Mouse (Mus musculus): Measurements from ENCODE around the gene Keap1. TPM values are rescaled to one million over a fixed set of nuclear protein-coding genes. Genes with fewer than 3 reads are reported as not detected.

Gene Keap1
- 66.7 and 68.2 TPM in 2 replicates for polyA plus RNA-seq (2015; fragmentation: Nextera tagmentation; extraction: Ambion mirVana)

GRCm38 (mm10) chr9:21238733-21239464, at the start of gene Keap1:
Keap1 (minus strand) TSS chr9:21239361.
- Histone ChIP-seq H3K4me3 (peak within 1 kb of the TSS; percentile 72), H3K9me3 (no peaks in the 10 kb centered on the region), H3K9ac (peak within 1 kb of the TSS; percentile 96), H3K4me1 (replicated peaks) (peaks cover 43% of the 10 kb centered on the region), H3K4me2 (peak within 1 kb of the TSS; percentile 66), H3K27ac (replicated peaks) (peak within 1 kb of the TSS; percentile 87), H3K27me3 (peaks cover 18% of the 10 kb centered on the region), H3K36me3 (no peaks in the 10 kb centered on the region; the same call in none of the 2 replicates)
- WGBS = under 1% methylated on average over 63 of the region's 90 CpGs
- ATAC-seq (ENCODE audit: low FRiP score, low read depth) = peak; percentile 87

- Histone ChIP-seq H3K4me2 (peak overlapping the region; percentile 79), H3K4me3 (peak overlapping the region; percentile 62), H3K9ac (peak overlapping the region; percentile 60), H3K27me3 (no peaks in the 10 kb centered on the region), H3K4me1 (replicated peaks) (peaks cover 38% of the 10 kb centered on the region), H3K9me3 (no peaks in the 10 kb centered on the region), H3K27ac (replicated peaks) (peak overlapping the region; percentile 84), H3K36me3 (peaks cover 13% of the 10 kb centered on the region)
- no peak for ATAC-seq (ENCODE audit: low FRiP score, low read depth)
- 81% methylated on average over 13 of the region's 13 CpGs for WGBS
These were observed 49.5 kb upstream of the Keap1 start for GRCm38 (mm10) chr9:21288404-21289336.

GRCm38 (mm10) chr9:21287571-21288402, 48.6 kb upstream of the Keap1 start, which contains the start of gene Kri1:
Kri1 (minus strand) TSS chr9:21287969.
- H3K4me2 ChIP-seq = peak within 1 kb of the TSS; percentile 79
- peak within 1 kb of the TSS; percentile 84 for H3K27ac ChIP-seq (replicated peaks)
- peaks cover 38% of the 10 kb centered on the region for H3K4me1 ChIP-seq (replicated peaks)
- peak within 1 kb of the TSS; percentile 62 for H3K4me3 ChIP-seq
- peak within 1 kb of the TSS; percentile 60 for H3K9ac ChIP-seq
- no peaks in the 10 kb centered on the region for H3K9me3 ChIP-seq
- no peaks in the 10 kb centered on the region for H3K27me3 ChIP-seq
- ATAC-seq (ENCODE audit: low FRiP score, low read depth) = peak; percentile 83
- H3K36me3 ChIP-seq = peaks cover 16% of the 10 kb centered on the region
- under 1% methylated on average over 56 of the region's 59 CpGs for WGBS

- WGBS = 64% methylated on average over 3 of the region's 3 CpGs
- no peak for ATAC-seq (ENCODE audit: low FRiP score, low read depth)
- Histone ChIP-seq H3K9ac (peak overlapping the region; percentile 60; the same call in 1 of the 2 replicates), H3K36me3 (peaks cover 24% of the 10 kb centered on the region), H3K4me3 (peak overlapping the region; percentile 62), H3K27ac (replicated peaks) (no peak overlapping the region), H3K9me3 (no peaks in the 10 kb centered on the region), H3K4me2 (peak overlapping the region; percentile 79), H3K4me1 (replicated peaks) (peaks cover 38% of the 10 kb centered on the region), H3K27me3 (no peaks in the 10 kb centered on the region)
These were observed 47.6 kb upstream of the Keap1 start for GRCm38 (mm10) chr9:21286753-21287152.

- Histone ChIP-seq H3K36me3 (peaks cover 46% of the 10 kb centered on the region), H3K4me2 (no peak overlapping the region), H3K9ac (no peak overlapping the region), H3K9me3 (no peaks in the 10 kb centered on the region), H3K4me1 (replicated peaks) (peaks cover 22% of the 10 kb centered on the region), H3K27ac (replicated peaks) (no peak overlapping the region), H3K27me3 (no peaks in the 10 kb centered on the region), H3K4me3 (no peak overlapping the region)
- no peak for ATAC-seq (ENCODE audit: low FRiP score, low read depth)
- WGBS = 82% methylated on average over 3 of the region's 3 CpGs
These were observed 44.8 kb upstream of the Keap1 start for GRCm38 (mm10) chr9:21283994-21284393.

- H3K36me3 ChIP-seq = peaks cover 46% of the 10 kb centered on the region
- ATAC-seq (ENCODE audit: low FRiP score, low read depth) = no peak
- no peaks in the 10 kb centered on the region for H3K9me3 ChIP-seq
- no peak overlapping the region for H3K9ac ChIP-seq
- WGBS = 86% methylated on average over 5 of the region's 5 CpGs
- H3K4me3 ChIP-seq = no peak overlapping the region
- H3K27ac ChIP-seq (replicated peaks) = no peak overlapping the region
- H3K27me3 ChIP-seq = no peaks in the 10 kb centered on the region
- H3K4me1 ChIP-seq (replicated peaks) = peaks cover 18% of the 10 kb centered on the region
- H3K4me2 ChIP-seq = no peak overlapping the region
These were observed 44.4 kb upstream of the Keap1 start for GRCm38 (mm10) chr9:21283591-21283990.

- H3K36me3 ChIP-seq = peaks cover 80% of the 10 kb centered on the region
- H3K9me3 ChIP-seq = no peaks in the 10 kb centered on the region
- no peaks in the 10 kb centered on the region for H3K4me1 ChIP-seq (replicated peaks)
- no peak overlapping the region for H3K4me2 ChIP-seq
- WGBS = 93% methylated on average over 5 of the region's 5 CpGs
- no peak overlapping the region for H3K4me3 ChIP-seq
- no peak for ATAC-seq (ENCODE audit: low FRiP score, low read depth)
- H3K27ac ChIP-seq (replicated peaks) = no peak overlapping the region
- H3K27me3 ChIP-seq = no peaks in the 10 kb centered on the region
- H3K9ac ChIP-seq = no peak overlapping the region
These were observed 38.6 kb upstream of the Keap1 start for GRCm38 (mm10) chr9:21277776-21278175.

- Histone ChIP-seq H3K4me2 (no peak overlapping the region), H3K36me3 (peaks cover 82% of the 10 kb centered on the region), H3K9ac (no peak overlapping the region), H3K4me3 (no peak overlapping the region), H3K4me1 (replicated peaks) (no peaks in the 10 kb centered on the region), H3K27me3 (no peaks in the 10 kb centered on the region), H3K9me3 (no peaks in the 10 kb centered on the region), H3K27ac (replicated peaks) (no peak overlapping the region)
- no peak for ATAC-seq (ENCODE audit: low FRiP score, low read depth)
- WGBS = 95% methylated on average over 8 of the region's 8 CpGs
These were observed 37.1 kb upstream of the Keap1 start for GRCm38 (mm10) chr9:21276307-21276706.

GRCm38 (mm10) chr9:21275727-21276126, 36.6 kb upstream of the Keap1 start:
- 88% methylated on average over 12 of the region's 12 CpGs for WGBS
- no peak overlapping the region for H3K27ac ChIP-seq (replicated peaks)

GRCm38 (mm10) chr9:21275013-21275710, 36.0 kb upstream of the Keap1 start:
- no peak for ATAC-seq (ENCODE audit: low FRiP score, low read depth)
- H3K4me3 ChIP-seq = no peak overlapping the region
- H3K9me3 ChIP-seq = no peaks in the 10 kb centered on the region
- 92% methylated on average over 7 of the region's 7 CpGs for WGBS
- H3K36me3 ChIP-seq = peaks cover 85% of the 10 kb centered on the region
- no peak overlapping the region for H3K4me2 ChIP-seq
- H3K9ac ChIP-seq = no peak overlapping the region
- H3K27ac ChIP-seq (replicated peaks) = no peak overlapping the region
- H3K4me1 ChIP-seq (replicated peaks) = no peaks in the 10 kb centered on the region
- no peaks in the 10 kb centered on the region for H3K27me3 ChIP-seq

More at GRCm38 (mm10) chr9:21275727-21276126, 36.6 kb upstream of the Keap1 start:
- ATAC-seq (ENCODE audit: low FRiP score, low read depth) = no peak
- Histone ChIP-seq H3K36me3 (peaks cover 82% of the 10 kb centered on the region), H3K9me3 (no peaks in the 10 kb centered on the region), H3K4me3 (no peak overlapping the region), H3K4me1 (replicated peaks) (no peaks in the 10 kb centered on the region), H3K9ac (no peak overlapping the region), H3K27me3 (no peaks in the 10 kb centered on the region), H3K4me2 (no peak overlapping the region)

- Histone ChIP-seq H3K9me3 (no peaks in the 10 kb centered on the region), H3K4me2 (no peak overlapping the region), H3K36me3 (peaks cover 84% of the 10 kb centered on the region), H3K4me1 (replicated peaks) (no peaks in the 10 kb centered on the region), H3K27me3 (no peaks in the 10 kb centered on the region), H3K9ac (no peak overlapping the region), H3K4me3 (no peak overlapping the region), H3K27ac (replicated peaks) (no peak overlapping the region)
- ATAC-seq (ENCODE audit: low FRiP score, low read depth) = no peak
- WGBS = 95% methylated on average over 3 of the region's 3 CpGs
These were observed 35.2 kb upstream of the Keap1 start for GRCm38 (mm10) chr9:21274336-21274735.

Data from hindbrain, embryonic 15.5 days (tissue).